Mouse (Mus musculus) spleen, adult 18-20 months (tissue): ENCODE measurements around the gene Atp5d.

ENCODE experiments used
- DNase-seq, 2 experiments: peaks; one replicate each; pipeline ENCODE4 v3.0.0; 2022; ENCODE audit warnings: mixed read lengths in 2 of 2

Atp5d gene

GRCm38 (mm10) chr10:80141786-80142529, 3.5 kb downstream of the Atp5d start:
- DNase-seq: peak; percentile 85 to 86

- no peak for DNase-seq
Measured at GRCm38 (mm10) chr10:80142530-80142925, 4.1 kb downstream of the Atp5d start.

- no peak for DNase-seq
Measured at GRCm38 (mm10) chr10:80143664-80144063, 5.2 kb downstream of the Atp5d start.

DNA sequence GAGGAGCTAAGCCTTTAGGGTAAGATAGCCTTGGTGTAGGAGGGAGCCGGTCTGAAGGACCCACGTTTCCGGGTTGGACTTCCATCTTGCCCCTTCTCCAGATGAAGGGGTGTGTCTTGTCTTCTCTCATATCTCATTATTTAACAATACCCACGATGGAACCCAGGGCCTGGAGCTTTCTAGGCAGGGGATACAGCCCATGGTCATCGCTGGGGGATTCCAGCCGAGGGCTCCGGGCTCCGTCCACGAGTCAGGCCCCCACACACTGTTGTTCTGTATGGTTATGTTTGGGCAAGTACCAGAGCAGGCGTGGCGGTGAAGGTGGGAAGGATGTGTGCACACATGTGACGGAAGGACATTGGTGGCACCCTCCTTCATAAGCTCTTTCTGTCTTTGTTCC, 5.7 kb downstream of the Atp5d start:
- no peak for DNase-seq

- peak; percentile 68 to 84 for DNase-seq
Measured at GRCm38 (mm10) chr10:80144864-80145838, 6.7 kb downstream of the Atp5d start.

GRCm38 (mm10) chr10:80145896-80146295, 7.5 kb downstream of the Atp5d start:
- DNase-seq: no peak

- DNase-seq: no peak
Measured at GRCm38 (mm10) chr10:80146568-80147011, 8.2 kb downstream of the Atp5d start.

DNA sequence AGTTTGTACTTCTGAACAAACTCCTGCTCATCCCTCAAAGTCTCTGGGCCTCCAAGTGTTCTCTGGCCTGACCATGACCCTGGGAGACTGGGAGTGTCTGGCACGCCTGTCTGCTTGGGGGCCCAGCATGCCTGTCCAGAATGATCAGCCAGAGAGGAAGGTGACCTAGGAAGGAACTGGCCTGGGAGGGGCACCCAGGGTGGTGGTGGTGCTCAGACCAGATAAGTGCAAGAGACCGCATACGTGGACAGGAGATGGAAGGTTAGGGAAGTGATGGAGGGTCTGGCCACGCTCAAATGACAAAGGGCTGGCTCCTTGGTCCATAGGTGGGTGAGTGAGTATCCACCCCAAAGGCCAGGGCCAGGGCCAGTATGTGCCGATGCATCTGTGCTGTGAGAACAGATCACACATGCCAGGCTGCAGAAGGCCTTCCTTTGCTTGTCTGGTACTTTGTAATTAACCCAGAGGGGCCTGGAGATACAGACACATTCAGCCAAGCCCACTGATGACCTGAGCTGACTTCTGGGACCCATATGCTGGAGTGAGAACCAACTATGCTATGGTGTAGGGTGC, 8.8 kb downstream of the Atp5d start:
- DNase-seq: no peak

DNA sequence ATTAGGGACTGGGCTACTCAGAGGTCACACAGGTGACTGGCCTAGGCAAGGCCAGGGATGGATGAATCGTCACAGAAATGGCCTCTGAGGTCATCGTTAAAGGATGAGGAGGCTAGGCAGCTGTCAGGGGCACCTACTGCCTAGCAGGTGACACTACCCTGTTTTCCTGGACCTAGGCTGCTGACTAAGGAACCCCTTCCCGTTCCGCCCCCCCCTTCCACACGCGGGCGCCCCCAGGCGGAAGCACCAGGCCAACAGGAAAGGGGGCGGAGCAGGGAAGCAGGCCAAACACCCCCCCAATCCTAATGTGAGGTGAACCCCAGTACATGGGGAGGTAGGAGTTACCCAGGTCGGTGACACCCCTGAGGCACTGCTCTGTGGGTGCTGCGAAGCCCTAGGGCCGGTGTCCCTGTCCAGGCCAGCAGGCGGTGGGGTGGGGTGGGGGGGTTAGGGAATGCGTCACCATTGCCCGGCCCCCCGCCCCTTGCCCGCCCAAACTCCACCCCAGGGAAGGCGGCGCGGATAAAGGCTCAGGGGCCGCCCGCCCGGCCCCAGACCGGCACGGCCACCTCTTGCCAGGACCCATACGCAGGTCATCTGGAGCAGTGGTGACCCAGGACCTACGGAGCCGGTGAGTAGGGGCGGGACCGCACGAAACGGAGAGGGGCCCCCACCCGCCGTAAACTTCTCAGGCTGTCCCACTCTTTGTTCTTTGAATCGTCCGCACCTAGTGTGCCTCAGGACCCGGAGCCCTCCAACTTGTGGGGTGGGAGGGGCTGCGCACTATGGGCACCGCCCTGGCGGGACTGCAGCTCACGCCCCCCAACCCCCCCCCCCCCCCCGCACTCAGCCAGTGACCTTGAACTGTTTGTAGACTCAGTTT, 9.5 kb downstream of the Atp5d start, which contains the start of gene Midn:
TSS of gene Midn (plus strand) at position 554 of the 883 bp plus-strand sequence.
- peak; percentile 59 to 65 for DNase-seq

GRCm38 (mm10) chr10:80148610-80149290, 10.3 kb downstream of the Atp5d start:
- DNase-seq: peak; percentile 87 to 96

- DNase-seq: peak; percentile 90 to 97
Measured at GRCm38 (mm10) chr10:80149291-80150225, 11.1 kb downstream of the Atp5d start.

DNA sequence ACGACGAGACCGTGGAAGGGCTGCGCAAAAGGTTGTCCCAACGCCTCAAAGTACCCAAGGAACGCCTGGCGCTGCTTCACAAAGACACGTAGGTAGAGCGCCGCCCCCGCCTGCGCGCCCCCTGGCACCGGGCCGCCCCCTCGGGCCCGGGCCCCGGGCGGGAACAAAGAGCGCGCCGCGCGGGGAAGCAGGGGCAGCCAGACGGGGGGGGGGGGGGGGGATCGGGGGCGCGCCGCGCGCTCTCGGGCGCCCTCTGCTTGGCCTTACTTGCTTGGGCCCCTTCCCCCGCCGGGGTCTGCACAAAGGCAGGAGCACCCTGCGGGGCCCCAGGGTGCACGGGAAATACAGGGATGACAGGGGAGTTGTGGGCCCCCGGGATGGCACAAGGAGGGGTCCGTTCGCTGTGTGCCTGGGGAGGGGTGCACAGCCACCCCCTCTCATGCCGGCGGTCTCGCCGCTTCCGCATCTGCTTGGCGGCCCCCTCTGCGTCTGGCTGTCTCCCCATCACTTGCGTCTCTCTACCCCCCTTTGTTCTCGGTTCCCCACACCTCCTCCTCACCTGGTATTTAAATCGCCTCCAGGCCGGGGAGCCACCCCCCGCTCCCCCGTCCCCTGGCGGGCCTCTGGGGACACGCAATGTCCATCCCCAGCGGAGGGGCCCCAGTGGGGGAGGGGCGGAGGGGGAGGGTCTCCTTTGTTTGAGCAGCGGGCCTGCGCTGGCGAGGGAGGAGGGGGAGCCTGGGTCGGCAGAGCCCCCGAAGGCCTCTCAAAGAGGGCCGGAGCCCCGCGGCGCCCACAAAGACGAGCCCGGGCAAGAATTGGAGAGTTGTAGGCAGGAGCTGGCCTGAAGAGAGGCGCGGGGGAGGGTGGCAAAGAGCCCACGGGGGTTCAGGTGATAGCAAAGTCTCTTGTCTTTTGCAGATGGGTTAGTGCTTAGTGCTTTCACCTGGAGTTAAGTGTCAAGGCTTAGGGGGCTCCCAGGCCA, 12.1 kb downstream of the Atp5d start:
- DNase-seq: peak; percentile 70 to 72

- peak; percentile 73 to 75 for DNase-seq
Measured at GRCm38 (mm10) chr10:80151211-80152034, 13.0 kb downstream of the Atp5d start.

- peak; percentile 53 to 55 for DNase-seq
Measured at GRCm38 (mm10) chr10:80152071-80152872, 13.8 kb downstream of the Atp5d start.

- peak; percentile 56 to 57 for DNase-seq
Measured at GRCm38 (mm10) chr10:80152873-80153260, 14.4 kb downstream of the Atp5d start.

DNA sequence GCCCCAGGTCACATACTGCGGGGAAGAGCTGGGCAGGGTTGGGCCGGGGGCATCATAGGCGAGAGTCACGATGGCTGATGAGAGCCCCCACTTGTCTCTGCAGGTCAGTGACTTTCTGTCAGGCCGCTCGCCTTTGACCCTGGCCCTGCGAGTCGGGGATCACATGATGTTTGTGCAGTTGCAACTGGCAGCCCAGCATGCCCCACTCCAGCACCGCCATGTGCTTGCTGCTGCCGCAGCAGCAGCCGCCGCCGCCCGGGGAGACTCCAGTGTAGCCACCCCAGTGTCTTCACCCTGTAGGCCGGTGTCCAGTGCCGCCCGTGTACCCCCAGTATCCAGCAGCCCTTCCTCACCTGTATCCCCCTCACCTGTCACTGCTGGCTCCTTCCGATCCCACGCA, 15.3 kb downstream of the Atp5d start:
- DNase-seq: no peak

- no peak for DNase-seq
Measured at GRCm38 (mm10) chr10:80154384-80154783, 16.0 kb downstream of the Atp5d start.
